Mouse (Mus musculus) forebrain, embryonic 13.5 days (tissue): Measurements from ENCODE around the gene Rab3il1. TPM values are rescaled to one million over a fixed set of nuclear protein-coding genes. Genes with fewer than 3 reads are reported as not detected.
A peak's percentile ranks its signal among the peaks of the same experiment; 100 is the strongest.

Experiments
- ATAC-seq: fragments of 200-750 bp; cut with Nextera tagmentation; 2 replicates; pipeline ENCODE4 v1.8.0; 2017
- H3K27ac ChIP-seq: fragments of 300-500 bp; sonication (generic); 2 replicates; pipeline ENCODE4 v1.5.1; 2015; ENCODE audit warnings: inconsistent platforms, mild to moderate bottlenecking, moderate library complexity
- H3K27me3 ChIP-seq: fragments of 300-500 bp; sonication (generic); 2 replicates; pipeline ENCODE4 v1.6.1; 2015; ENCODE audit warnings: mild to moderate bottlenecking, inconsistent platforms
- H3K36me3 ChIP-seq: fragments of 300-500 bp; sonication (generic); 2 replicates; pipeline ENCODE4 v1.6.1; 2015; ENCODE audit warnings: mild to moderate bottlenecking, inconsistent platforms; ENCODE audit not compliant: poor library complexity, severe bottlenecking
- H3K4me1 ChIP-seq: fragments of 300-500 bp; sonication (generic); 2 replicates; pipeline ENCODE4 v1.6.1; 2015; ENCODE audit warnings: inconsistent platforms
- H3K4me2 ChIP-seq: fragments of 300-500 bp; sonication (generic); 2 replicates; pipeline ENCODE4 v1.6.1; 2015; ENCODE audit warnings: inconsistent platforms, mild to moderate bottlenecking, moderate library complexity
- H3K4me3 ChIP-seq: fragments of 300-500 bp; sonication (generic); 2 replicates; pipeline ENCODE4 v1.5.1; 2015; ENCODE audit warnings: mild to moderate bottlenecking, inconsistent platforms
- H3K9ac ChIP-seq: fragments of 300-500 bp; sonication (generic); 2 replicates; pipeline ENCODE4 v1.6.1; 2015; ENCODE audit warnings: mild to moderate bottlenecking, inconsistent platforms
- H3K9me3 ChIP-seq: fragments of 300-500 bp; sonication (generic); replicated peaks from 2 replicates; pipeline ENCODE4 v1.6.1; 2016; ENCODE audit warnings: inconsistent platforms
- WGBS: fragments of 180-500 bp; shearing (Covaris S2); methylation state at CpG from one replicate; pipeline ENCODE4 v1.1.7; 2015; 5-methylcytosine and 5-hydroxymethylcytosine counted together
- polyA plus RNA-seq: library from polyadenylated mRNA; unstranded; fragments of >200 nt; fragmentation: Nextera tagmentation; extraction: Ambion mirVana; gene quantifications from 2 replicates; pipeline ENCODE4 v1.2.1, GENCODE M21; 2015

Gene Rab3il1
- polyA plus RNA-seq, 1 experiment from 2014 or later: 14.4 TPM

DNA sequence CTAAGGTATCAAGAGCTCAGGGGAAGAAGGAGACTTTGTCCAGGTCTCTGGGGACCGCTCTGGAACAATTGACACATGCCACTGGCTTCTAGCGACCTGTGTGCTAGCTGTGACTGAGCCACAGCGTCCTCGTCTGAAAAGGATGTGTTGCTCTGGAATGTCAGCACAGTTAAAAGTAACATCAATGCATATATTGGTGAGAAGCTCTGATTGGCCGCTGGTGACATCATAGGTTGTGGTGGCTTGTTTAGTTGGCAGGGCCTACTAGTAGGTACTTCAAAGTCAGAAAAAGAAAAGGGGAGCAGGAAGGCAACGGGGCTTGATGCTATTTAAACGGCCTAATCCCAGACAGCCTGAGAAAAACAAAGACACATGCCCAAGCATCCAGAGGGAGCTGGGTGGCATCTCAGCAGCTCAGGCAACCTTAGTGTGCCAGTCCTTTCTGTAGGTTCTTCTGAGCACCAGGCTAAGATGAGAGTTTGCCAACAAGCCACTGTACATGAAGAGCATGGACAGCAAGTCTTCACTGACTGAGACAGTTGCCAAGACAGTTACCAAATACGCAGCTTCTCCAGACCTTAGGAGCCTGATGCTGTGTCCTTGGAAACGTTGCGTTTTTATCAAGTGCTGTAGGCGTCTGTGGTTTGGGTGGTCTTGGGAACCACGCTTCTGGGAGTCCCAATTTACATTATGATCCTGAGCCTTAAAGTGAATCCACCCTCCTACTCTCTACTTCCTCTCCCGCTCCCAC lies 2.6 kb upstream of the Rab3il1 start:
- ATAC-seq: no peak
- H3K4me1 ChIP-seq: no peaks in the 10 kb centered on the region
- 64% methylated on average over 13 of the region's 13 CpGs for WGBS
- H3K27me3 ChIP-seq: no peaks in the 10 kb centered on the region
- H3K36me3 ChIP-seq: no peaks in the 10 kb centered on the region
- no peak overlapping the region for H3K27ac ChIP-seq
- no peaks in the 10 kb centered on the region for H3K9me3 ChIP-seq
- no peak overlapping the region for H3K4me3 ChIP-seq
- no peak overlapping the region for H3K9ac ChIP-seq
- no peak overlapping the region for H3K4me2 ChIP-seq

DNA sequence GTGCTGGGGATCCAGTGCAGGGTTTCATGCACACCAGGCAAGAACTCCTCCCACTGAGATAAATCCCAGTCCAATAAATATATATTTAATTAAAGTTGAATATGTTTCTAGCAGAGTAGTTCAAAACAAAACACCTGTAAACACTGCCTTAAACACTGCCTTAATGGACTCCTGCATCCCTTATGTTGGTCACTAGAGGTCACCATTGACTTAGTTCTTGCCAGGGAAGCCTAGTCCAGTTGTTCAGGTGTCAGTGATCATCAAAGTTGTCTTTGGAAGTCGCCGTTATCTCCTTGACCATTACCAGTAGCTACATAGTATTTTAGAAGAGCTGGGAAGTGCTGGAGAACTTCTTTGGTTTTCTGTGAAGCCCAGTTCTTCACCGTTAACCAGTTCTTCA lies 1.1 kb upstream of the Rab3il1 start:
- no peak overlapping the region for H3K4me3 ChIP-seq
- H3K27ac ChIP-seq: no peak overlapping the region
- 36% methylated on average over 3 of the region's 3 CpGs for WGBS

DNA sequence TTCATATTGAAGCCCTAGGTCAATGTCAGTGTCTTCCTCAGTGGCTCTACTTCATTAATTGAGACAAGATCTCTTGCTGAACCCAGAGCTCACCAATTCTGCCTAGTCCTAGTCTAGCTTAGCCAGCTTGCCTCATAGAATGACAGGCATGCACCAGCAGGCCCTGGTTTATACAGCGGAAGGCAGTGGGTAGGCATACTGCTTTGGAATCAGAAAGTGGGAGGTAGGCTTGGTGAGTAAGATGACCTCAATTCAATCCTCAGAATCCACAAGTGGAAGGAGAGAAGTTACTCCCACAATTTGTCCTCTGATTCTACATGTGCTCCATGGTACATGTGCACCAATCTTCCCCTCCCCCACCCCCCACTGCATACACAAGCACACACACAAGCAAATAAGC lies 2.2 kb downstream of the Rab3il1 start:
- no peak overlapping the region for H3K4me3 ChIP-seq
- H3K4me2 ChIP-seq: no peak overlapping the region
- no peaks in the 10 kb centered on the region for H3K4me1 ChIP-seq
- H3K27ac ChIP-seq: no peak overlapping the region
- no peaks in the 10 kb centered on the region for H3K36me3 ChIP-seq
- H3K9me3 ChIP-seq: no peaks in the 10 kb centered on the region
- no peak overlapping the region for H3K9ac ChIP-seq
- WGBS: 100% methylated on average over 1 of the region's 1 CpGs
- no peaks in the 10 kb centered on the region for H3K27me3 ChIP-seq
- ATAC-seq: no peak

More for the DNA sequence above, 1.1 kb upstream of the Rab3il1 start:
- no peak overlapping the region for H3K9ac ChIP-seq
- no peak overlapping the region for H3K4me2 ChIP-seq
- H3K9me3 ChIP-seq: no peaks in the 10 kb centered on the region
- no peaks in the 10 kb centered on the region for H3K4me1 ChIP-seq
- no peaks in the 10 kb centered on the region for H3K36me3 ChIP-seq
- ATAC-seq: no peak
- no peaks in the 10 kb centered on the region for H3K27me3 ChIP-seq

DNA sequence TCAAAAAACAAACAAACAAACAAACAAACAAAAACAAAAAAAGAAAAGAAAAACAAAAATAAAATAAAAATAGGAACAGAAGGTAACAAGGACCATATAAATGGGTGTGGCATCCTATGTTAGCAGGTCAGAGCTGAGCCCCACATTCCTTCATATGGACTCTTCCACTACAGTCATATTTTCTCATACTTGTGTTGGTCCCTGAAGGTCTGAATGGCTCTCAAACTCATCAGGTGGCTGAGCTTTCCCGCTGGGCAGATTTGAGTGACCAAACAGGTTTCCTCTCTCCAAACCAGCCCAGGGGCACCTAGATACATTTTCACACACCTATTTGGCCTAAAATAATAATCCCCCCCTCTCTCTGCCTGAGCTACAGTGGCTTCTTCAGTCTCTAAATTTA lies 9.9 kb downstream of the Rab3il1 start:
- ATAC-seq: no peak
- Histone ChIP-seq H3K4me1 (no peaks in the 10 kb centered on the region), H3K4me2 (no peak overlapping the region), H3K27me3 (no peaks in the 10 kb centered on the region), H3K36me3 (no peaks in the 10 kb centered on the region), H3K9me3 (no peaks in the 10 kb centered on the region), H3K27ac (no peak overlapping the region), H3K9ac (no peak overlapping the region), H3K4me3 (no peak overlapping the region)
- WGBS: 81% methylated on average over 1 of the region's 1 CpGs

DNA sequence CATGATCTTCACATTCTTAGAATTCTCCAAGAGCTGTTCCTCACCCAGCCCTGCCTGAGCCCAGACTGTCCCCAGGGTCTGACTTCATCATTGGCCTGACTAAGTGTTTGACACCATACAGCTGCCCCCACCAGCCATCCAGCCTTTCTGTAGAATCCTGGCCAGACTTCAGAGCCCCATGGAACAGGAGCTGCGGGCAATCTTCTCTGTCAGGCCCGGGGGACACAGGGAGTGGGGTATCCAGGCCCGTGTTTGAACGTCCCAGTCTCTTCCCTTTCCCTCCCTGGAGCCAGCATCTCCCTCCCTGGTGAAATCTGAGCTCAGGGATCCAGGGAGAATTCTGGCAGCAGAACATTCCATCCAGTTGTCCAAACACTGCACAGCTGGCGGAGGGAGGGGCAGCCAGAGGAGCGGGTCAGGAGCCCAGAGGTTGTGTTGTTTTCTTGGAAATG lies 11.4 kb downstream of the Rab3il1 start:
- Histone ChIP-seq H3K36me3 (no peaks in the 10 kb centered on the region), H3K9ac (no peak overlapping the region; the same call in 1 of the 2 replicates), H3K4me2 (no peak overlapping the region), H3K27me3 (no peaks in the 10 kb centered on the region), H3K27ac (no peak overlapping the region), H3K4me3 (no peak overlapping the region), H3K4me1 (peaks cover 7% of the 10 kb centered on the region; the same call in 1 of the 2 replicates), H3K9me3 (no peaks in the 10 kb centered on the region)
- no peak for ATAC-seq
- 69% methylated on average over 6 of the region's 6 CpGs for WGBS

DNA sequence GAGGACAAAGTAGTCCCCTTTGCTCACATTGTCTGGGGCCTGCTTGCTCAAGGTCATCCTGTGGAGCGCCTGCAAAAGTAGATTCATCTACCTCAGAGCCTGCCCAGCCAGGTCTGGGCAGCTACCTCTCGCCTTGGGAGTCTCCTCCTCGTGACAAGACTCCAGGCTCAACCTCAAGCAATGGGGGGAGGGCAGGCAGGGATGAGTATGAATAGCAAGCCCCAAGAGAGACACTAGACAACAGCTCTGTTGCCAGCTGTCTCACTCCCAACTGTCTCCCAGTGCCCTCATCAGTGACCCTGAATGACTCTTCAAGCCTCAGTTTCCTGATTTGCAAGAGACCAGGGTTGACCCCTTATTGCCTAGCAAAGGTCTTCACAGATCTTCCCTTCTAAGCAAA lies 11.9 kb downstream of the Rab3il1 start:
- Histone ChIP-seq H3K9me3 (no peaks in the 10 kb centered on the region), H3K27ac (no peak overlapping the region), H3K4me3 (no peak overlapping the region), H3K4me1 (peaks cover 10% of the 10 kb centered on the region), H3K27me3 (no peaks in the 10 kb centered on the region), H3K36me3 (no peaks in the 10 kb centered on the region), H3K4me2 (no peak overlapping the region), H3K9ac (no peak overlapping the region)
- no peak for ATAC-seq
- WGBS: 65% methylated on average over 3 of the region's 3 CpGs

DNA sequence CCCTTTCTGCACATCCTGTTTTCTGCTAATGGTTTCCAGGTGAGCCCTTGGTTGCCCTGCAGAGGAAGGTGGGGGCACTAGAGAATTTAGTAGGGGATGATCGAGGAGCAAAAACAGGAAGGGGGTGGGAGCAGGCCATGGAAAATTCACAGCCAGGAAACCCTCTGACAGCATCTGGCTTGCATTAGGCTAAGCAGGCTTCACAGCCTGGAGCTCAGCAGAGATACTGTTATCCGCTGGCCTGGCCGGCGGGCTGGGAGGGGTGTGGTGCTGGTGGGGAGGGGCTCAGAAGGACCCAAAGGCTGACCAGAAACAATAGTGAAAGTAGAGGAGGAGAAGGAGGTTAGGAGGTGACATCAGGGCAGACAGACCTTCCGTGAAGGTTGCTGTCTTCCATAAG lies 12.4 kb downstream of the Rab3il1 start:
- H3K9ac ChIP-seq: no peak overlapping the region
- H3K36me3 ChIP-seq: no peaks in the 10 kb centered on the region
- no peaks in the 10 kb centered on the region for H3K9me3 ChIP-seq
- no peak for ATAC-seq
- no peak overlapping the region for H3K27ac ChIP-seq
- 81% methylated on average over 5 of the region's 5 CpGs for WGBS
- H3K4me3 ChIP-seq: no peak overlapping the region
- H3K4me2 ChIP-seq: no peak overlapping the region
- H3K4me1 ChIP-seq: peaks cover 15% of the 10 kb centered on the region
- no peaks in the 10 kb centered on the region for H3K27me3 ChIP-seq

DNA sequence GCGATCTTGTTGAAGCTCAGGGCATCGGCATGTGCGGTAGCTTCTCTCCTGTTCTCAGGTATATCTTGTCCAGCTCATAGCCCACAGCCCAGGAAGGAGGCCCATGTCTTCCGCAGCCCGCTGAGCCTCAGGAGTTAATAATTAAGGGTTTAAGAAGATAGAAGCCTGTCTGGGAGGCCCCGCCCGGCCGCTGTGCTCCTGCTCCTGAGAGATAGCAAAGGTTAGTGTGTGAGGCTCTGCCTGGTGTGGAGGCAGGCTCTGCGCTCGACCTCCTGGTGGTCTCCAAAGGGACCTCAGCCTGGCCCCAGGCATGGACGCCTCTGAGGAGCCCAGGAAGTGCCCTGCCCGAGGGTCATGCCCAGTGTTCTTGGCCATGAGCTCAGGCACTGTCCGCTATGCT lies 13.4 kb downstream of the Rab3il1 start:
- WGBS: 84% methylated on average over 13 of the region's 13 CpGs
- H3K27ac ChIP-seq: no peak overlapping the region
- no peak overlapping the region for H3K9ac ChIP-seq

DNA sequence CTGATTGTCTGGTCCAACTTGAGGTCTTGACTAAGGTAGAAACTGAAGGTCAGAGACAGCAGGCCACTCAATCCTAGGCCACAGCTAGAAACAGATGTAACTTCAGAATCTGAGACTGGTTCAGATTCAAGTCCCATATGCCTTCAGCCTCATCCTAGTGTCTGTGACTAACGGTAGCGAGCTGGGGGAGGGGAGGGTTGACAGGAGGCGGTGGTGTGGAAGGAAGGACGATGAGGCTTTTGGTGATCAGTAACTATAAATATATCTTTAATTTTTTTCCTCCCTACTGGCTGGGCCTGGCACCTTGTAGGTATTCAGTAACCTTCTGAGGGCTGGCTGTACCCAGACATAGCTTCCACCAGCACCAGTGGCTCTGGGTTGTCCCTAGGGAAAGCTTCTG lies 14.0 kb downstream of the Rab3il1 start:
- no peak overlapping the region for H3K4me2 ChIP-seq
- no peak overlapping the region for H3K4me3 ChIP-seq
- H3K36me3 ChIP-seq: no peaks in the 10 kb centered on the region
- H3K4me1 ChIP-seq: peaks cover 19% of the 10 kb centered on the region
- H3K27ac ChIP-seq: no peak overlapping the region
- no peaks in the 10 kb centered on the region for H3K9me3 ChIP-seq
- no peak for ATAC-seq
- 84% methylated on average over 4 of the region's 4 CpGs for WGBS
- H3K9ac ChIP-seq: no peak overlapping the region
- H3K27me3 ChIP-seq: no peaks in the 10 kb centered on the region

More for the DNA sequence above, 13.4 kb downstream of the Rab3il1 start:
- H3K4me1 ChIP-seq: peaks cover 19% of the 10 kb centered on the region
- no peaks in the 10 kb centered on the region for H3K9me3 ChIP-seq
- no peak overlapping the region for H3K4me2 ChIP-seq
- no peak for ATAC-seq
- no peak overlapping the region for H3K4me3 ChIP-seq
- H3K27me3 ChIP-seq: no peaks in the 10 kb centered on the region
- H3K36me3 ChIP-seq: no peaks in the 10 kb centered on the region

DNA sequence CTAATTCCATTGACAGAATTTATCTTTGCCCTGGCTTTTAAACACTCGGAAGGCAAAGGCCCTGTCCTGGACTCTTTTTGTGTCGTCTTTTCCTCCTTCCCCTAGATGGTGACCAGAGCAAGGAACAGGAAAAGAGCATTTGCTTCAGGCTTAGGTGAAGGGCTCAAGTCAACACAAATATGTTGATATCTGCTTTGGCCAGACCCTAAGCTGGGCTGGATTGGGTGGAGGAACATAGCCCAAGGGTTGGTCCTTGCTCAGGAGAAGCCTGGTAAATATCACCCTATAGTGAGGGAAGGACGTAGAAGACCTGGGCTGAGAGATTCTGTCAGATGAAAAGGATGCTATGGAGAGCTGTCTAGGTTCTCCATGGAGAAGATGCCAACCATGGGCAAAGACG lies 14.7 kb downstream of the Rab3il1 start:
- Histone ChIP-seq H3K4me1 (peaks cover 19% of the 10 kb centered on the region), H3K4me2 (no peak overlapping the region), H3K9ac (no peak overlapping the region), H3K4me3 (no peak overlapping the region), H3K27me3 (no peaks in the 10 kb centered on the region), H3K9me3 (no peaks in the 10 kb centered on the region), H3K36me3 (no peaks in the 10 kb centered on the region), H3K27ac (no peak overlapping the region)
- 91% methylated on average over 4 of the region's 4 CpGs for WGBS
- ATAC-seq: no peak

DNA sequence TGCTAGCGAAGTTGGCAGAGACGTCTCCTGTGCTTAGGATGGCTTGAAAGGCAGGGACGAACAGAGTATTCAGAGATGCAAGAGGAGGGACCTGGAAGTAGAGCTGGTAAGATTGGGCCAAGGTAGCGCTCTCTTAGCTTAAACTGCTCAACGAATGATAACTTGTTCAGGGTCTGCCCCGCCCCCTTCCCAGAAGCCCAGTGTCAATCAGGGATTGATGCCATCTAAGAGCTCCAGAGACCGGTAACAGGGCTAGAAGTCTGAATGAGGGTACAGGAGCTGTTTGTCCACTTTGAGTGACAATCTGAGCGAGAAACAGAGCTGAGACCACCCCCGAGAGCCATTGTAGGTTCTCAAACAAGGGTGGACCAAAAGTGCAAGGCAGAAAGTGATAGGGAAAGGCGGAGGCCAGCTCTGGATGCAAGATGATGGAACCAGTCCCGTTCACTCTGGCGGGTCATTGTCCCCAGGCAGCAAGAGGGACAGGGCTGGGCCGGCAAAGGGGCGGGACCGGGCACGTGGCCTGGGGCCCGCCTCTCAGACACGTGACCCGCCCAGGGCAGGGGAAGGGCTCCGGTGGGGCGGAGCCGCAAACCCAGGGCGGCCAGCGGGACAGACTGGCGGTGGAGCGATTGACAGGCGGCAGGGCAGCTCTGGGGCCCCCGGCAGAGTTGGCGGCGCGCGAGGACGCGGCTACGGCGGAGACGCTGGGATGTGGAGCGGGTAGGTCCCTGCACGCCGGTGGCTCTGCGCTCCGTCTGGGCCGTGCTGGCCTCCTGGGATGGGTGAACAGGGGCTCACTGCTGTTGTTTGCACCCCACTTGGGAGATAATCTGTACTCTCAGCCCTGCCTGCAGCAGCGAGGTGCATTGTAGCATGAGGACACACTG lies 16.4 kb downstream of the Rab3il1 start:
- H3K36me3 ChIP-seq: no peaks in the 10 kb centered on the region
- peak overlapping the region; percentile 81 for H3K9ac ChIP-seq
- H3K9me3 ChIP-seq: no peaks in the 10 kb centered on the region
- H3K27ac ChIP-seq: 0 out of 2 replicates have a peak overlapping the region, but pooled peaks have one; percentile 44
- H3K4me3 ChIP-seq: peak overlapping the region; percentile 55
- peaks cover 19% of the 10 kb centered on the region for H3K4me1 ChIP-seq
- no peaks in the 10 kb centered on the region for H3K27me3 ChIP-seq
- H3K4me2 ChIP-seq: peak overlapping the region; percentile 91
- 6% methylated on average over 43 of the region's 44 CpGs for WGBS
- ATAC-seq: peak; percentile 97

DNA sequence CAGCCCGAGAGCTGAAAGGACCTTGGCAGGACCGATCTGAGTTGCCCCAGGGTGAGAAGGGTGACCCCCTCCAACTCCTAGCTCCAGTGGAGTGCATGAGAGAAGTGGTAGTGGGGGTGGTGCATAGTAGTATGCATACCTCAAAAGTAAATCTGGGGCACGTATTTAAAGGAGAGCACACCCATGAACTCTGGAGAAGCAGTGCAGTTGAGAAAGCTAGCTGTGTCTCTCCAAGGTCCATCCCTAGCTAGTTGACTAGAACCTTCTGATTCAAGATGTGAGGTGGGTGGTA lies 17.0 kb downstream of the Rab3il1 start:
- H3K27me3 ChIP-seq: no peaks in the 10 kb centered on the region
- H3K27ac ChIP-seq: no peak overlapping the region
- ATAC-seq: no peak
- H3K9me3 ChIP-seq: no peaks in the 10 kb centered on the region
- H3K4me1 ChIP-seq: peaks cover 19% of the 10 kb centered on the region
- peak overlapping the region; percentile 91 for H3K4me2 ChIP-seq
- 5% methylated on average over 3 of the region's 3 CpGs for WGBS
- H3K9ac ChIP-seq: peak overlapping the region; percentile 81
- H3K36me3 ChIP-seq: no peaks in the 10 kb centered on the region
- peak overlapping the region; percentile 55 for H3K4me3 ChIP-seq
